Mouse (Mus musculus): Measurements from ENCODE around the gene Dusp23. TPM values are rescaled to one million over a fixed set of nuclear protein-coding genes. Genes with fewer than 3 reads are reported as not detected.

Dusp23 gene
- polyA plus RNA-seq (2015; fragmentation: Nextera tagmentation; extraction: Ambion mirVana) = 6.4 TPM in 2 replicates

GRCm38 (mm10) chr1:172632451-172633326 is at the start of gene Dusp23:
Dusp23 (minus strand) TSS chr1:172632962.
- H3K4me2 ChIP-seq (replicated peaks) = peak within 1 kb of the TSS; percentile 91
- no peaks in the 10 kb centered on the region for H3K36me3 ChIP-seq
- under 1% methylated on average over 53 of the region's 53 CpGs for WGBS
- H3K4me1 ChIP-seq = 0 out of 2 replicates have a peak, but pooled peaks cover 3% of the 10 kb centered on the region
- peak; percentile 99 for ATAC-seq (replicated peaks)
- H3K27me3 ChIP-seq = no peaks in the 10 kb centered on the region
- H3K9ac ChIP-seq (replicated peaks) = peak within 1 kb of the TSS; percentile 72
- peak within 1 kb of the TSS; percentile 59 for H3K27ac ChIP-seq (replicated peaks)
- H3K4me3 ChIP-seq = peak within 1 kb of the TSS; percentile 71
- no peaks in the 10 kb centered on the region for H3K9me3 ChIP-seq

- no peaks in the 10 kb centered on the region for H3K36me3 ChIP-seq
- H3K4me3 ChIP-seq = no peak overlapping the region
- H3K9me3 ChIP-seq = no peaks in the 10 kb centered on the region
- no peaks in the 10 kb centered on the region for H3K27me3 ChIP-seq
- H3K27ac ChIP-seq (replicated peaks) = no peak overlapping the region
- no peaks in the 10 kb centered on the region for H3K4me1 ChIP-seq
- H3K9ac ChIP-seq (replicated peaks) = no peak overlapping the region
- no peak overlapping the region for H3K4me2 ChIP-seq (replicated peaks)
- 81% methylated on average over 4 of the region's 4 CpGs for WGBS
- ATAC-seq (replicated peaks) = no peak
Observed at GRCm38 (mm10) chr1:172680742-172681141, 48.0 kb upstream of the Dusp23 start.

DNA sequence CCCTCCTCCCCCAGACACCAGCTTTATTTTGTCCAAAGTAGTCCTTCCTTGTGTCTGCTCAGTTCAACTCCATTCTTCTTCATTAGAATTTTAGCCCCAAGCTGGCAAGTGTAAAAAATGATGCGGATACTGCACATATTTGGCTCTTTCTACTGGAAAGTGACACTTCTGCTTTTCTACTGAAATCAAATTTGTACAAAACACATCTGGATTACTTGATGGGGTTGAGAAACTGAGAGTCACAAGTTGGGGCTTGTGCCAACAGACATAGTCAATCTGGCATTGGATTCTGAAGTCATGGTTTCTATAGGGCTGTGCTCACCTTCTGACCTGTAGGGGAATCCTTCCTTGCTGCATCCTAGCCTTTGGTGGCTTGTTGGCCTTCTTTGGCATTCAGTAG is 38.0 kb upstream of the Dusp23 start:
- no peak overlapping the region for H3K4me3 ChIP-seq
- no peak overlapping the region for H3K27ac ChIP-seq (replicated peaks)
- H3K27me3 ChIP-seq = no peaks in the 10 kb centered on the region
- no peaks in the 10 kb centered on the region for H3K36me3 ChIP-seq
- no peaks in the 10 kb centered on the region for H3K9me3 ChIP-seq
- WGBS = 91% methylated on average over 1 of the region's 1 CpGs
- peaks cover 8% of the 10 kb centered on the region for H3K4me1 ChIP-seq
- H3K4me2 ChIP-seq (replicated peaks) = no peak overlapping the region
- ATAC-seq (replicated peaks) = no peak
- H3K9ac ChIP-seq (replicated peaks) = no peak overlapping the region

DNA sequence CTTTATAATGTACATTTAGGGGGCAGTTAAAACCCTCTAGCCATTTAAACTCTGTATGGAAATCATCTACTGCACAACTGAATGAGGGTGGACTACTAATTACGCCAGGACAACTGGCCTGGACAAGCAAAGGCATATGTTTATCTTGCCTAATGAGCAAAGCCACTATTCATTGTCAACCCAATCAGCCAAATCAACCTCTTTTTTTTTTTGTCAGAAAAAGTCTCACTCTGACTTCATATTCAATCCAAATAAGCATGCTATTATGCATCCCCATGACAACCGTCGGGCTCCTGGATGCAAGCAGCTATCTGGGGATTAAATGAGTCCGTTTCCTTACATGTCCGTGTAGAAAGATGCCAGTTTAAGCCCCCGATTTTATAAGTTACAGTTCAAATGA is 34.8 kb upstream of the Dusp23 start:
- H3K4me3 ChIP-seq = no peak overlapping the region
- H3K27ac ChIP-seq (replicated peaks) = no peak overlapping the region
- WGBS = 7% methylated on average over 6 of the region's 6 CpGs
- H3K4me2 ChIP-seq (replicated peaks) = no peak overlapping the region
- ATAC-seq (replicated peaks) = peak; percentile 86
- H3K27me3 ChIP-seq = no peaks in the 10 kb centered on the region
- no peaks in the 10 kb centered on the region for H3K9me3 ChIP-seq
- H3K36me3 ChIP-seq = no peaks in the 10 kb centered on the region
- H3K9ac ChIP-seq (replicated peaks) = no peak overlapping the region
- peaks cover 8% of the 10 kb centered on the region for H3K4me1 ChIP-seq

- H3K9ac ChIP-seq (replicated peaks) = no peak overlapping the region
- no peak for ATAC-seq (replicated peaks)
- H3K27ac ChIP-seq (replicated peaks) = no peak overlapping the region
- no peak overlapping the region for H3K4me2 ChIP-seq (replicated peaks)
- no peaks in the 10 kb centered on the region for H3K27me3 ChIP-seq
- 53% methylated on average over 2 of the region's 2 CpGs for WGBS
- H3K9me3 ChIP-seq = no peaks in the 10 kb centered on the region
- peaks cover 8% of the 10 kb centered on the region for H3K4me1 ChIP-seq
- no peak overlapping the region for H3K4me3 ChIP-seq
- H3K36me3 ChIP-seq = no peaks in the 10 kb centered on the region
Observed at GRCm38 (mm10) chr1:172665457-172665856, 32.7 kb upstream of the Dusp23 start.

GRCm38 (mm10) chr1:172659688-172660087 is 26.9 kb upstream of the Dusp23 start:
- Histone ChIP-seq H3K4me3 (no peak overlapping the region), H3K4me1 (no peaks in the 10 kb centered on the region), H3K27me3 (no peaks in the 10 kb centered on the region), H3K9ac (replicated peaks) (no peak overlapping the region), H3K4me2 (replicated peaks) (no peak overlapping the region), H3K27ac (replicated peaks) (no peak overlapping the region), H3K9me3 (no peaks in the 10 kb centered on the region), H3K36me3 (no peaks in the 10 kb centered on the region)
- no peak for ATAC-seq (replicated peaks)
- 90% methylated on average over 8 of the region's 8 CpGs for WGBS

DNA sequence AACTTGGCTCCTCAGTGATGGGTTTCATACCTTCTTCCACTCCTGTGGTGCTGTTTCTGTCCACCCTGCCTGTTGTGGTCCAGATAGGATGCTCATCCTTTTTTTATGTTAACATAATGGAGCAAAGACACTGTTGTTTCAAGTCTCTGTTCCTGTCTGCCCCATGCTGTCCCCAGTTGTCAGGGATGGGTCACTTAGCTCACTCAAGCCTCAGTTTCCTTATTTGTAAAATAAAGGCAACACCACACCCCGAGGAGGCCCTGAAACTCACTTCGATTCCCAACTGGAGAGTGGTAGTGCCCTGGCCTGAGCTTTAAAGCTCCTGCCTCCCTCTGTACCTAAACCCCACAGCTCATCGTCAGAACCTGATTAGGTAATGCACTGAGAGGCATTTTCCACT is 24.5 kb upstream of the Dusp23 start:
- Histone ChIP-seq H3K4me1 (no peaks in the 10 kb centered on the region), H3K27me3 (no peaks in the 10 kb centered on the region), H3K27ac (replicated peaks) (no peak overlapping the region), H3K9ac (replicated peaks) (no peak overlapping the region), H3K36me3 (no peaks in the 10 kb centered on the region), H3K9me3 (no peaks in the 10 kb centered on the region), H3K4me2 (replicated peaks) (no peak overlapping the region), H3K4me3 (no peak overlapping the region)
- no peak for ATAC-seq (replicated peaks)
- WGBS = 69% methylated on average over 3 of the region's 3 CpGs

DNA sequence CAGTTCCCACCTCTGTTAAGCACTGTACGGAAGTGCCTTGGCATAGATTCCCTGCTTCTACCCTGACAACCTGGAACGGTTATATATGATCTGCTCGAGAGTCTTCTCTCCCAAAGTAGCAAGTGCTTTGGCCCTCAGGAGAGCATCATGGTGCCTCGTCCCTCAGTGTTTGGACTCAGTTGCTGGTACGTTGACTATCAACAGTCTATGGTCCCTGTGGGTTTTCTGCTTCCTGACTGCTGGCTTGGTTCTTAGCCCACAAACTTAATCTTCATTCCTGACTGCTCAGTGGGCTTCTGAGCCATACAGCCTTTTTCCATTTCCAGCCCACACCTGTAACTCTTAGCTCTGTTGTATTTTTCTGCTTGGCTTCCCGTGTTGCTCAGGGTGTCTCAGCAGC is 21.1 kb upstream of the Dusp23 start:
- ATAC-seq (replicated peaks) = no peak
- Histone ChIP-seq H3K9me3 (no peaks in the 10 kb centered on the region), H3K4me1 (no peaks in the 10 kb centered on the region), H3K4me3 (no peak overlapping the region), H3K9ac (replicated peaks) (no peak overlapping the region), H3K36me3 (no peaks in the 10 kb centered on the region), H3K4me2 (replicated peaks) (no peak overlapping the region), H3K27ac (replicated peaks) (no peak overlapping the region), H3K27me3 (no peaks in the 10 kb centered on the region)
- WGBS = 74% methylated on average over 6 of the region's 6 CpGs

GRCm38 (mm10) chr1:172652040-172652662 is 19.4 kb upstream of the Dusp23 start:
- 0 out of 2 replicates have a peak, but pooled peaks cover 3% of the 10 kb centered on the region for H3K4me1 ChIP-seq
- H3K4me3 ChIP-seq = no peak overlapping the region
- 82% methylated on average over 18 of the region's 18 CpGs for WGBS
- no peaks in the 10 kb centered on the region for H3K36me3 ChIP-seq
- no peak overlapping the region for H3K9ac ChIP-seq (replicated peaks)
- H3K27ac ChIP-seq (replicated peaks) = no peak overlapping the region
- ATAC-seq (replicated peaks) = no peak
- H3K27me3 ChIP-seq = no peaks in the 10 kb centered on the region
- H3K4me2 ChIP-seq (replicated peaks) = no peak overlapping the region
- H3K9me3 ChIP-seq = no peaks in the 10 kb centered on the region

DNA sequence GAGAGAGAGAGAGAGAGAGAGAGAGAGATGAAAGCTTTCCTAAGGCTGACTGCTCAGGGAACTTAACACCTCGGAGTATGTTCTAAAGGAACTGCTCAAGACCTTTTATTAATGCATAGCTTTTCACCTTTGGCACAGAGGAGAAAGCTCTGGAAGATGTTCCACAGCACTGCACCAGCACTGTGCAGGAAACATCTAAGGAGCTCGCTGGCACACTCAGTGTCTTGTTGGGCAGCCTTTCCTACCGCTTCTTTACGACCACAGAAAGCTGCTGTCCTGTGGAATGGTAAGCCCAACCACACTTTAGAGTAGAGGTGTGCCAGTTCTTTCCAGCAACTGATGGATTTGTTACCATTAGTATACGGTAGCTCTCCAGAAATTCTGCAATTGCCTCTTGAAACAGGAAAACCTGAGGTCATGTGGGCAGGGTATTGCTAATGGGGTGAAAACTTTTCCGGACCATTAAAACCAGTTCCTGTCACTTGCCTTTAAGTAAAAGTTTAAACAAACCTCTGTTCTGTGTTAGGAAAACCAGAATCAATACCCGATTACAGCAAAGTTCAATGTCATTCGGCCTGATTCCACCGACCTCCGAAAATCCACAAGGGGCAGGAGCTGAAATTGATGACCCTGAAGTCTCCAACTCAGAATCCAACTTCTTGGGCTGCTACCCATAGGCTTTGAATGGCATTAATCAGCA is 18.7 kb upstream of the Dusp23 start:
- no peaks in the 10 kb centered on the region for H3K36me3 ChIP-seq
- WGBS = 92% methylated on average over 10 of the region's 10 CpGs
- H3K27me3 ChIP-seq = no peaks in the 10 kb centered on the region
- H3K4me1 ChIP-seq = 0 out of 2 replicates have a peak, but pooled peaks cover 3% of the 10 kb centered on the region
- H3K27ac ChIP-seq (replicated peaks) = no peak overlapping the region
- ATAC-seq (replicated peaks) = no peak
- H3K9ac ChIP-seq (replicated peaks) = no peak overlapping the region
- no peaks in the 10 kb centered on the region for H3K9me3 ChIP-seq
- H3K4me2 ChIP-seq (replicated peaks) = no peak overlapping the region
- H3K4me3 ChIP-seq = no peak overlapping the region

DNA sequence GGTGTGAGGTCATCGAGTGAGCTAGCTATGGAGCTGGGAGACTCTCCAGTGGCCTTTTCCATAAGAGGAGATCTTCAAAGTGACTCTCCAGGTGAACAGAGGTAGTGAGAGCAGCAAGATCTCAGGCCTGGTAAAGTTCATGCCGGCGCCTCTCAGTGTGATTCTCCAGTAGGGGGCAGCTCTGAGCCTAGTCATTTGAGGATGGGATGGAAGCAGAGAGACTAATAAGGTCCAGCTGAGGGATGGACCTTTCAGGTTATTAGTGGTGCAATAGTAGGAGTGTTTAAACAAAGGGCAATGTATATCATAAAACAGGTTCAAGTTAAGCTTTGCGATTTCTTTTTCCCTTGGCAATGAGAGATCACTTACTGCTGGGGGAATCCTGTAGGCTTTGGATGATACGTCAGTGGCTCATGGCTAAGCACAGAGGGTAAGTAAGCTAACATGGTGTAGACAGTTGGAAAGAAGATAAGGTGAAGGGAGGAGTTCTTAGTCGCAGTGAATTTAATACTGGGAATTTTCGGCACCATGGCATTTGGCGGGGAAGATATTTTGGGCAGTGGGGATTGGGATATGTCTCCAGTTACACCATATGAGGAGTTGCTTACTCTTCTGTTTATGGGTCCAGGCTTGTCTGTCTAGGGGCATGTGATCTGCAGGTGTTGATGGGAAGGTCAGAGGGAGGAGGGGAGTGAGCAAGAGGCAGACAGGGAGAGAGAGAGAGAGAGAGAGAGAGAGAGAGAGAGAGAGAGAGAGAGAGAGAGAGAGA is 17.9 kb upstream of the Dusp23 start:
- WGBS = 68% methylated on average over 8 of the region's 8 CpGs
- Histone ChIP-seq H3K9ac (replicated peaks) (no peak overlapping the region), H3K27ac (replicated peaks) (no peak overlapping the region), H3K27me3 (no peaks in the 10 kb centered on the region), H3K36me3 (no peaks in the 10 kb centered on the region), H3K4me3 (no peak overlapping the region), H3K4me2 (replicated peaks) (no peak overlapping the region), H3K4me1 (0 out of 2 replicates have a peak, but pooled peaks cover 3% of the 10 kb centered on the region), H3K9me3 (no peaks in the 10 kb centered on the region)
- no peak for ATAC-seq (replicated peaks)
